Mouse (Mus musculus) ovary, postnatal 36 days (tissue): ENCODE results near the gene Sh3d19.
A peak's percentile ranks its signal among the peaks of the same experiment; 100 is the strongest.

ENCODE experiments used
- DNase-seq: peaks from one replicate; pipeline ENCODE4 v3.0.0; 2022; ENCODE audit warnings: low spot score, mixed read lengths

The Sh3d19 gene

GRCm38 (mm10) chr3:85970742-85971598 lies at the start of gene Sh3d19:
Sh3d19 (plus strand) TSS chr3:85971109.
- peak; percentile 85 for DNase-seq

DNA sequence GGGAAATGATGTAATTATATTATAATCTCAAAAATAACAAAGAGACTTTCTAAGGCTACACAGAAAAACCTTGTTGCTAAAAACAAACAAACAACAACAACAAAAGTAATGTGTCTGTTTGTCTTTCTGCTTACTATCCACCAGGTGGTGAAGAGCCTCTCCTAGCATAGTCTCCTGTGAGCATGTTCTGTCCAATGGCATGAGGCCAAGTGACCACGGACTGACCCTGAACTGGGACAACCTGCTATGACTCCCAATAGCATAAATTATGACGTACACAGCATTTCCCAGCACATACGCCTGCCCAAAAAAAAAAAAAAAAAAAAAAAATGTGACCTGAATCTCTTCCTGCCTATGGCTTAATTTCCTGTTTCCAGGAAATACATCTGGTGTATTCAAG lies 48.6 kb upstream of the Sh3d19 start:
- DNase-seq, result peak; percentile 18

DNA sequence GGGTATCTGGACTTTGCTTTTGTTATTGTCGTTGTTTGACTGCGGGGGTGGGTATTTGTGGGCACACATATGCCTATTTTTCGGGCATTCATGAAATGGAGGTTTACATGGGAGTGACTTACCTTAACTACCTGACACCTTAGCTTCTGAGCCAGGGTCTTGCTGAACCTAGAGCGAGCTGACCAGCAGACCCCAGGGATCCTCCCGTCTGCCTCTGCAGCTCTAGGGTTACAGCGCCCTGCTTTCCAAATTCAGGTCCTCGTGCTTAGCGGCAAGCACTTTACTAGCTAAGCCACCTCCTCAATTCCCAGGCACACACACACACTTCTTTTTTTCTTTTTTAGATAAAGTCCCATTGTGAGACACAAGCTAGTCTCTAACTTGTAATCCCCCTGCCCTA lies 47.6 kb upstream of the Sh3d19 start:
- DNase-seq, result no peak

GRCm38 (mm10) chr3:85923954-85924945 lies 46.7 kb upstream of the Sh3d19 start:
- DNase-seq, result peak; percentile 78

DNA sequence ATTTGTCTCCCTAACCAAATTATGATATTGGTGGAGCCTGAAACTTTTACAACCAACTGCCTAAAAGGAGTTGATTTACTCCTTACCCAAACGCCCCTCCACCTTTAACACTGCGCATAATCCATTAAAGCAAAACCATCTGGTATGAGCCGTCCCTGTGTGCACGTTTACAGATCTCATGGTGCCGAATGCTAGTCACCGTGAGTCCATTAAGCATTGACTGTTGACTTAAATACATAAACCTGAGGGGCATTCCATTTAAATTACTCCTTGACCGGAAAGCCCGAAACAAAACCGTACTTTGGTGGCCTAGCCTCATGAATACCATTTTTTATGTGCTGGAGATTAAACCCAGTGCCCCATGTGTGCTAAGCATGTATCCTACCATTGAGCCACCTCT lies 43.6 kb upstream of the Sh3d19 start:
- no peak for DNase-seq

DNA sequence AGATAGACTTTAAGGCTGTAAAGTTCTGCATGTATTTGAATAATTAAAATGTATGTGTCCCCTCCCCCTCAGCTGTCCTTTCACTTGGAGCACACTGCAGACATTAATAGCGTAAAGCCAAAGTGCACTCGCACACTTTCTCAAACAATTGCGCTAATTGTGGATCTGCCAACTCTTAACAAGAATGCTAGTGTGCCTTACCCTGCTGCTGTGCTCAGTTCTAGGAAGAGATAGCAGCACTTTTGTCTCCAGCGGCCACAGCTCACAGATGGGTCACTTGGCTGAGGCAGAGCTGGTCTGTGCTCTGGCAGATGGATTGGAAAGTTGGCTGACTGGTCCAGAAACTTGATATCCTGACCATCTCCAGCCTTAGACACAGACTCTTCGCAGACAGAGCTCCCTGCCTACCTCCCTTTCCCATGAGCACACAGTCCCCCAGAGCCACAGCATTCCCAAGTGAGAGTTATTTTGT lies 42.7 kb upstream of the Sh3d19 start:
- no peak for DNase-seq

DNA sequence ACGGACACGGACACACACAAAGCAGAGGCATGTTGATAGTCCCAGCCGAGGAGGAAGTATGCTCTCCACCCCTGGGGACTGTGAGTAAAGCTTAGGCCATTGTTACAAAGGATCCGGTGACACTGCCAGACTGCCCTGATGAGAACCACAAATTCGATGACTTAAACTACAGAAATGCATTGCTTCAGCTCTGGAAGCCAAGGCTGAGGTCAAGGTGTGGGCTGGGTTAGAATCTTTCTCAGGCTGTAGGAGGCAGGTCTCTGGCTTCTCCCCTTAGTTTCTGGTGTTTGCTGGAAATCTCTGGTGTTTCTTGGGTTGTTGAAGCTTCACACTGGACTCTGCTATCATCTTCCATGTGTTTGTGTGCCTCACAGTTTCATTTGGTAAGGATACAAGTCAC lies 41.2 kb upstream of the Sh3d19 start:
- DNase-seq, result no peak

DNA sequence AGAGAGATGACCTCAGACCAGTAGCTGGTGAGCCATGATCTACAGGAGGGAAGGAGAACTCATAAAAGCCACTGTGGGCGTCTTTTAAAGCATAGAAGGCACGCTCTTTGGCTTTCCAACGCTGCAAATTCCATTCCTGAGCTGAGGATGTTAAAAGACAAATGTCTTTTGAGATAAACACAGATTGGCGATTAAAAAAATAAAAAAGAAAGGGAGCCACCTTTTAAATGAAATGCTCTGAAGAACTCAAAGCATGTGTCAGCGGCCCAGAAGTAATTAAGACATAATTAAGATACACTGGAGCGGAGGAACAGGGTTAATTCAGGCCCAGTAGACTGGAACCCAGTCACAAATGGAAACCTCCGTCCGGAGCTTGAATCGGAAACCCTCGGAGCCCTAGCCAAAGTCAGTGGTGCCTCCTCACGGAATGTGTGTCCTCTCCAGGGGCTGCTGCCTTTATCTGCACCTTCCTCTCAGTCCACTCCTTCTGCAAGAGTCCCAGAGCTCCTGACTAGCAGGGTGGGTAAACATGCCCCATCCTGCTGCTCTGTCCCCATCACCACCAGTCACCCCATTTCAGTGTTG lies 40.1 kb upstream of the Sh3d19 start:
- no peak for DNase-seq

GRCm38 (mm10) chr3:85931859-85932258 lies 39.0 kb upstream of the Sh3d19 start:
- no peak for DNase-seq

GRCm38 (mm10) chr3:85933586-85933985 lies 37.3 kb upstream of the Sh3d19 start:
- no peak for DNase-seq

DNA sequence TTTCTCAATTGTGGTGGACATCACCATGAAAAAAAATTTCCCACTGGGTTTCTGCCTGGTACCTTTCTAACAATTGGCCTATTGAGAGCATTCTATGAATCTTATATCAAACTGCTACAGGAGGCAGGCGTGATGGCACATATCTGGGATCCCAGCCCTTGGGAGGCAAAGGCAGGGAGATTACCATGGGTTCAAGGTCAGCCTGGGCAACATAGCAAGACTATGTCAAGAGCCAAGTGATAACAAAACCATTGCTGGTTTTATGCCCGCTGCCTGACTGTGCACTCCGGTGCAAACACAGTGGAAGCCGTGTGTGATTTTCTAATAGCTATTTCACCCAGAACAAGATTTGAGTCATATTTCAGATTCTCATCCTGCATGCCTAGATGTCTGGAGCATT lies 20.0 kb upstream of the Sh3d19 start:
- DNase-seq, result no peak

GRCm38 (mm10) chr3:85952696-85953283 lies 18.1 kb upstream of the Sh3d19 start:
- DNase-seq, result no peak

- DNase-seq, result no peak
These were observed 15.6 kb upstream of the Sh3d19 start for GRCm38 (mm10) chr3:85955269-85955668.

DNA sequence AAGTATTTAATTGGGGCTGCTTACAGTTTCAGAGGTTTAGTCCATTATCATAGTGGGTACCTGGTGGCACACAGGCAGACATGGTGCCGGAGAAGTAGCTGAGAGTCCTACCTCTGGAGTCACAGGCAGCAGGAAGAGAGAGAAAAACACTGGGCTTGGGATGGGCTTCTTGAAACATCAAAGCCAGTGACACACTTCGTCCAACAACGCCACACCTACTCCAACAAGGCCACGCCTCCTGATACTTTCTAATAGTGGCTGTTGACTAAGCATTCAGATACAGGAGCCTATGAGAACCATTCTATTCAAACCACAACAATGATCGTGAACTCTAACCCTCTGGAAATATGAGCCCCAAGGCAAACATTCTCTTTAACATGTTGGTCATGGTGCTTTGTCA lies 15.2 kb upstream of the Sh3d19 start:
- DNase-seq, result no peak

DNA sequence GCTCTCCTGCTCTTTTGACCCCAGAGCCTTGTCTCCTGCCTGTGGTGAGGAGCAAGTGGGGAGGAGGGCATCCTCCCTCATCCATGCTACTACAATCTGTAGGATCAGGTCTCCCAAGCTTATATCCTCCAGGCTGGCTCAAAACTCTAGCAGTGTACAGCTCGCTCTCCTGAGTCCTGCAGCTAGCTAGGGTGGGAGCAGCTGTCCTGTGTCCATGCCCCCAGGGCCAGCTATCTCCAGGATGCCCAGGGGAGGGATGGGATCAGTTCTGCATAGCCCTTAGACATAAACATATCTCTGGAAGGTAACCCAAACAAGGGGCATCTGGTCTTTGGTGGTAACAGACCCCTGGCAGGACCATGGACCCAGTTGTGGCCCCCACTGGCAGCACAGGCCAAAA lies 11.2 kb upstream of the Sh3d19 start:
- no peak for DNase-seq

DNA sequence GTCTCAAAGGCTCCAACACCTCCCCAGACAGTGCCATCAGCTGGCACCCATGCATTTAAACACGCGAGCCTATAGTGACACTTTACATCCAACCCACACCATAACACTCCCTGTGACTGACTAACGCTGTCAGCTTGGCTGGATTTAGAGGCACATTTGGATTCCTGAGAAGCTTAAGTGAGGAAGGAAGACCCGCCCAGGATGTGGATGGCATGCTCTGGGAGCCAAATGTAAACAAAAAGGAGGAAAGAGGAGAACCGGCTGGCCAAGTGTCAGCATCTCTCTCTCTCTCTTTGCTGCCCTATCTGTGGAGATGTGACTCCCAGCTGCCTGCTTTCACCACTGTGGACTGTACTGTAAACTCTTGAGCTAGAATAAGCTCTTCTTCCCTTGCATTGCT lies 9.8 kb upstream of the Sh3d19 start:
- no peak for DNase-seq

- no peak for DNase-seq
These were observed 5.4 kb upstream of the Sh3d19 start for GRCm38 (mm10) chr3:85965479-85965878.

DNA sequence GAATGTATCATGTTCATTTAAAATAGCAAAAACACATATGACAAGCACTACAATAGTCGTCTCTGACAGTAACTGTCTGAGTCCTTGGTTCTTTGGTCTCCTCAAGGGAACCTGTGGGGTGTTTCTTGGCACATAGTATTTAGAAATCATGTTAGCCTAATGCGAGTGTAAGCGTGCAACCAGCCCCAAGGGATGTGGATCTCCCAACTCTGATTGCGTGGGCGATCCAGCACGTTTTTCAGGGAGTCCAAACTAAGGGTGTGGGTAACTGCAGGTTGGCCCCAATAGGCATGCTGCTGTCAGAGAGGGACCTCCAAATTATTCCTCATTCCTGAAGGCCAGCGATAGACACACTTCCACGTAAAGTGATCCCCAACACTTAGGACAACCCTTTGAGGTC lies 1.9 kb upstream of the Sh3d19 start:
- DNase-seq, result no peak

DNA sequence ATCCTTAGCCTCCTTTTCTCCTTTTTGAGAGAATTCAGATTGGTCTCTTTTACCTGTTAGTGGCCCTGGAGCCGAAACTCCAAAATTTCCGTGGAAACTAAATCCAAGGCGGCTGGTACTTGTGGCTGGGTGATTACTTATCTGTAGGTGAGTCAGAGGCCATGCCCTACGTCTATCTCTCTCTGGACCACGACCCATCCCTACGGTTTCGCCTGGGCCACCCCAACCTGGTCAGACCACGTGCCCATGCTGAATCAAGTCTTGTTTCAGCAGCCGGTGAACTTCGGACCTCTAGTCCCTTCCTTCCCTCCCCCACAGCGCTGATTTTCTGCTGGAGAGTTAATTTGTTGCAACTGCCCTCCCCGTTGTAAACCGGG lies 678 bp downstream of the Sh3d19 start:
- DNase-seq, result peak; percentile 11

- no peak for DNase-seq
These were observed 2.6 kb downstream of the Sh3d19 start for GRCm38 (mm10) chr3:85973376-85974140.

- DNase-seq, result no peak
These were observed 3.5 kb downstream of the Sh3d19 start for GRCm38 (mm10) chr3:85974451-85974850.
